Mouse (Mus musculus): ENCODE results near the gene Ttc16. TPM values are rescaled to one million over a fixed set of nuclear protein-coding genes. Genes with fewer than 3 reads are reported as not detected.

The Ttc16 gene
- total RNA-seq, 2 experiments from 2014 or later = 0.07 to 0.24 TPM

Small RNAs within 50 kb of the gene (microRNA-seq; reads per million reads assigned to microRNA genes)
- gene Mir2861 = 0 to 0.36 reads per million in 2 experiments
- 0 to 0.12 reads per million in 2 experiments for gene Mir3960

Other genes starting within 250 kb of the Ttc16 start
- 1 to 10 TPM; 8.6 to 9.7 TPM for gene Fam102a, start 240.3 kb downstream of the Ttc16 start, total RNA-seq (2021)
- gene Dpm2, start 204.8 kb downstream of the Ttc16 start, total RNA-seq (2021) = 10 to 100 TPM; 21.4 to 22.7 TPM
- not detected for gene Pip5kl1, start 200.8 kb downstream of the Ttc16 start, total RNA-seq (2021)
- not detected for gene 9430097D07Rik, start 199.9 kb downstream of the Ttc16 start, total RNA-seq (2021)
- gene St6galnac4, start 188.5 kb downstream of the Ttc16 start, total RNA-seq (2021) = 10 to 100 TPM; 22.8 to 23.6 TPM
- 100 to 1,000 TPM in 1 of 2 experiments, 10 to 100 TPM in 1; 97.9 to 104 TPM for gene St6galnac6, start 175.9 kb downstream of the Ttc16 start, total RNA-seq (2021)
- 100 to 1,000 TPM; 595 to 617 TPM for gene Ak1, start 153.9 kb downstream of the Ttc16 start, total RNA-seq (2021)
- gene Eng, start 129.0 kb downstream of the Ttc16 start, total RNA-seq (2021) = 100 to 1,000 TPM; 148 to 162 TPM
- gene Fpgs, start 71.5 kb downstream of the Ttc16 start, total RNA-seq (2021) = 1 to 10 TPM; 6.0 to 7.4 TPM
- gene Cdk9, start 62.6 kb downstream of the Ttc16 start, total RNA-seq (2021) = 10 to 100 TPM; 30.7 to 31.3 TPM
- 10 to 100 TPM; 37.4 to 39.4 TPM for gene Sh2d3c, start 54.6 kb downstream of the Ttc16 start, total RNA-seq (2021)
- gene 6330409D20Rik, start 34.6 kb downstream of the Ttc16 start, total RNA-seq (2021) = not detected
- 10 to 100 TPM; 10.7 to 12.1 TPM for gene Tor2a, start 18.4 kb downstream of the Ttc16 start, total RNA-seq (2021)
- gene Ptrh1, start 153 bp upstream of the Ttc16 start, total RNA-seq (2021) = 1 to 10 TPM; 2.9 to 3.7 TPM
- gene Cfap157, start 8.8 kb upstream of the Ttc16 start, total RNA-seq (2021) = under 1 TPM; 0.17 to 0.24 TPM
- 10 to 100 TPM; 19.5 to 22.7 TPM for gene Stxbp1, start 71.6 kb upstream of the Ttc16 start, total RNA-seq (2021)
- gene Fam129b, start 100.5 kb upstream of the Ttc16 start, total RNA-seq (2021) = 10 to 100 TPM; 31.2 to 33.4 TPM
- 10 to 100 TPM; 66.3 to 75.0 TPM for gene Rpl12, start 185.9 kb upstream of the Ttc16 start, total RNA-seq (2021)
- gene Lrsam1, start 186.0 kb upstream of the Ttc16 start, total RNA-seq (2021) = 10 to 100 TPM; 12.0 to 13.4 TPM
- gene Slc2a8, start 206.4 kb upstream of the Ttc16 start, total RNA-seq (2021) = 10 to 100 TPM; 12.9 to 16.3 TPM

All from heart, postnatal 14 days (tissue).